Mouse (Mus musculus) olfactory bulb, adult 2 months (tissue): ENCODE results near the gene Celf2. TPM values are rescaled to one million over a fixed set of nuclear protein-coding genes. Genes with fewer than 3 reads are reported as not detected.
A peak's percentile ranks its signal among the peaks of the same experiment; 100 is the strongest.

Experiments
- H3K27ac ChIP-seq: fragments of 200-500 bp; 2 replicates; pipeline ENCODE4 v1.5.1; 2012; ENCODE audit warnings: low read depth, low read length; ENCODE audit not compliant: insufficient read depth
- H3K4me1 ChIP-seq: fragments of 200-500 bp; 2 replicates; pipeline ENCODE4 v1.6.1; 2012; ENCODE audit warnings: low read length; ENCODE audit not compliant: control insufficient read depth, insufficient read depth
- H3K4me3 ChIP-seq: fragments of 200-500 bp; 2 replicates; pipeline ENCODE4 v1.5.1; 2012; ENCODE audit warnings: mild to moderate bottlenecking, low read depth, low read length, moderate library complexity; ENCODE audit not compliant: insufficient read depth
- CTCF ChIP-seq: fragments of 200-500 bp; IDR thresholded peaks from 2 replicates; pipeline ENCODE4 v1.5.1; 2012; ENCODE audit warnings: low read depth, mild to moderate bottlenecking, low read length, moderate library complexity; ENCODE audit not compliant: insufficient read depth
- POLR2A ChIP-seq: fragments of 200-500 bp; IDR thresholded peaks from 2 replicates; pipeline ENCODE4 v1.6.1; 2012; ENCODE audit warnings: mild to moderate bottlenecking, low read depth, low read length, moderate library complexity; ENCODE audit not compliant: insufficient read depth
- WGBS: fragments of 180-500 bp; shearing (Covaris S2); methylation state at CpG from one replicate; pipeline ENCODE4 v1.1.7; 2018; 5-methylcytosine and 5-hydroxymethylcytosine counted together
- polyA plus RNA-seq: library from polyadenylated mRNA; stranded (reverse); fragments of >200 nt; gene quantifications from 2 replicates; pipeline ENCODE4 v1.2.4, GENCODE M21; 2012; ENCODE audit warnings: low replicate concordance; ENCODE audit not compliant: missing spikeins, insufficient read depth, insufficient read length

Gene Celf2
- polyA plus RNA-seq, 1 experiment: 447 TPM

DNA sequence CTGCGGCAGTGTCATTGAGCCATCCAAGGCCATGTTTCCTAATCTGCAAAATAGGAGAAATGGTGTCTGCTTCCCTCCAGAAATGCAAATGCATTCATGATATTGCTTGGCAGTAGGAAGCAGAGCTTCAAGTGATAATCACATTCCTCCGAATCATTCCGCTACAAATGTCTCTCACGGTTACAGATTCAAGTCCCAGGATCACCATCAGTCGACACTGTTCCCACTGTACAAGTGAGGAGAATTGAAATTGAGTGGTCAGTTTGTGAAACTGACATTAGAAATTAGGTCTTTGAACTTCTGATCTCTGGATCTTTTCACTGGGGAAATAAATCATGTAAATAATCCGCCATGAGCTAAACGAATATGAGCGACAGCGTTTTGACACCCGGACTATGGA lies 596.0 kb downstream of the Celf2 start:
- TF ChIP-seq POLR2A: no peak
- TF ChIP-seq CTCF: no peak
- Histone ChIP-seq H3K27ac (no peak overlapping the region), H3K4me3 (no peak overlapping the region), H3K4me1 (peaks cover 2% of the 10 kb centered on the region; the same call in 1 of the 2 replicates)
- 90% methylated on average over 10 of the region's 10 CpGs for WGBS

DNA sequence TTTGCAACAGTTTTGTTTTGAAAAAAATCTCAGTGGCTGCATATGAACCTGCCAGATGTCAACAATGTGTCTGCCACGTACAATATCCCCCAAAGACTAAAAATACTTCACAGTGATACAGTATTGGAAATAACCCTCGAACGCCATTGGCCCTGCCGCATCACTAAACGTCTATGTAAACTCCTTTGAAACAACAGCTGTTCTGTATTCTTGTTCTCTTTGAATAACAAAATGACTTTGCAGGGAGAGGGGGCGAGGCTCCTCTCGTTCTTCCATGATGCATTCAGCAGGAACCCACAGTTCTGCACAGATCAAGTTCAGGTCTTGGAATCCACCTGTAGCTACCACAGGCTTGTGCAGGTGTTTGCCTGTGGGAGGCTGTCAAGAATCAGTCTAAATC lies 597.4 kb downstream of the Celf2 start:
- Histone ChIP-seq H3K4me3 (no peak overlapping the region), H3K27ac (peak overlapping the region; percentile 31; the same call in 1 of the 2 replicates), H3K4me1 (peaks cover 2% of the 10 kb centered on the region; the same call in 1 of the 2 replicates)
- TF ChIP-seq CTCF: no peak
- TF ChIP-seq POLR2A: no peak
- 26% methylated on average over 7 of the region's 7 CpGs for WGBS

DNA sequence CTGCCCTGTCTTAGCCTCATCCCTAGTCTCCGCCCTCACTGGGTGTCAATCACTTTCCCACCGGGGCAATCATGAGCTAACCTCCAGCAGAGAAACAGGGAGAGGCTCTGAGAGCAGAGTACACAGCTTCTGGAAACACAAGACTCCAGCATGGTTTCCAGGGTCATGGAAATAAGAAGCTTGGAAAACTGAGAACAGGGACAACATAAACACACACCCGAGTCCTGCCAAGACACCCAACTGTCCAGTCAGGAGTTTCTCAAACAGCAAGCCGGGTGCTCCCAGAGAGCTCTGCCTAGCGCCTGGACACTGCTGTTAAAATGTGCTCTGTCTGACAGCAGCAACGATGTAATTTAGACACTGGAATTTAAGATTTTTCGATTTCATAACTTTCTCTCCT lies 599.4 kb downstream of the Celf2 start:
- Histone ChIP-seq H3K27ac (no peak overlapping the region), H3K4me3 (no peak overlapping the region), H3K4me1 (peaks cover 2% of the 10 kb centered on the region; the same call in 1 of the 2 replicates)
- TF ChIP-seq CTCF (no peak), POLR2A (no peak)
- 71% methylated on average over 7 of the region's 7 CpGs for WGBS

DNA sequence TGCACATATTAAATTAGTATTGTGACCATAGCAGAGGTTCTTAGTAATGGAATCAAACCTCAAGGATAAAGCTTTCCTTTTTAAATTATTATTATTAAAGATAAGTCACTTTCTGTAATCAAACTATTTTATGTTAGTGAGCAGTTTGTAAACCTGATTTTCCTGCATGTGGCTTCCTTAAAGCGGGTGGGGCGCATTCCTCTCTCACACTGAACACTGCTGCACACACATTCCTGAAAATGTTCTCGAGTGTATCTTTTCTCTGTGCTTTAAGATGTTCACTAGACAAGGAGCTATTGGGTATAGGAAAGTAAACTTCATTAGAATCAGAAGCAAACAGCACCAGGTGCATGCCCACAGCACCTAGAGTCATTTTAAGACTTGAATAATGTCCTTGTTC lies 605.0 kb downstream of the Celf2 start:
- Histone ChIP-seq H3K4me1 (no peaks in the 10 kb centered on the region), H3K27ac (no peak overlapping the region), H3K4me3 (no peak overlapping the region)
- TF ChIP-seq CTCF: no peak
- no peak for TF ChIP-seq POLR2A
- WGBS: 79% methylated on average over 3 of the region's 3 CpGs

DNA sequence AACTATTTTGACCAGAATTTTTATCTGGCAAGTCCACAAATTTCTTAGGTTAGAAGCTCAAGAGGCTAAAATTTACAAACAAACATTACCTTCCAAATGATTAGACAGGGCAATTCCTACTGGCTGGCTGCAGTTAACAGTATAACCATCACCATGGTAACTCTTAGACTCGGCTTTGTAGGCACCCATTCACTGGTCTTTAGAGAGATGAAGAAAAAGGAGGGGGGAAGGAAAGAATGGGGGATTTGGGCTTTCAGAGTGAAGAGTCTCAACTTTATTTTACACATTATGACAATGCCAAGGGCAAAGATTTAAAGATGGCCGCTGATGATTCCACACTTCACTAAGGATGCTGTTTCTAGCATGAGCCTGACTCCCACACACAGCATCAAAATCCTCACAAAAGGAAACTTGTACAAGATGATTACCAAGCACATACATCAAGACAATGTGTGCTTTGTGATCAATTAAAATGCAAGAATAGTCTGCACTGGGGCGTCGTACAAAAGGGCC lies 606.1 kb downstream of the Celf2 start:
- TF ChIP-seq POLR2A: no peak
- no peak overlapping the region for H3K4me3 ChIP-seq
- no peaks in the 10 kb centered on the region for H3K4me1 ChIP-seq
- no peak overlapping the region; the same call in 1 of the 2 replicates for H3K27ac ChIP-seq
- 21% methylated on average over 4 of the region's 4 CpGs for WGBS

DNA sequence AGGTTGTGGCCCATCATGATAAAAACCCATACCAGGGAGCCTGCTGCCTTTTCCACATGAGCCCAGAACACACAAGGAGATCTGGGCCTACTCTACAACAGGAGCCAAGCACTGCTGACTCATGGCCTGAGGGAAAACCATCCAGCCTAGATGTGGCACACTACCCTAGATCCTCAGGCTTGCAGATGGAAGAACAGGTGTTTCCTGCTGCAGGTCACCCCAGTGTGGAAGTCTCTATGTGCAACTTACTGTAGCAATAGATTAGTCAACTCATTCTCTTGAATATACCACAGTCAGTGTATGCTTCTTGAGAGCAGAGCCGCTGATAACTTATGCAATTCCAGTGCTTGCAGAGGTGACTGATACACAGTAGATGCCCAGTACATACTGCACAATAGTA lies 612.5 kb downstream of the Celf2 start:
- WGBS: 94% methylated on average over 1 of the region's 1 CpGs

DNA sequence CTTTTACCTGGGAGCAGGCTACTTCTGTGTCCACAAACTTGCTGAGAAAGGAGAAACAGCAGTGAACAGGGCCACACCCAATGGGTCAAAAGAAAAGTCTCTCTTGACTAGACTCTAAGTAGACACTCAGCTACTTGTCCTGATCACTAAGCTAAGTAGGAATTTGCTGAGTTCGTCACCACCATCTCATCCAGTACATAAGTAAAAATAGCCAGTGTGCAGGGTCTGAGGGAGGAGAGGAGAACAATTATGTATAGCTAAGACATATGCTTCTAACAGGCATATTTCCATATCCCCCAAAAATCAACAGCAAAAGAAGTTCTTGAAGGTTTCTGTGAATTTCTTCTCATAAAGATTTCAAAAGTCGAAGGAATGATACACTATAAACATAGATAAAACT lies 615.8 kb downstream of the Celf2 start:
- Histone ChIP-seq H3K4me3 (no peak overlapping the region), H3K4me1 (no peaks in the 10 kb centered on the region), H3K27ac (no peak overlapping the region)
- WGBS: 73% methylated on average over 2 of the region's 2 CpGs
- no peak for TF ChIP-seq POLR2A
- TF ChIP-seq CTCF: no peak

More for the DNA sequence above, 612.5 kb downstream of the Celf2 start:
- Histone ChIP-seq H3K27ac (no peak overlapping the region), H3K4me3 (no peak overlapping the region), H3K4me1 (no peaks in the 10 kb centered on the region)
- TF ChIP-seq POLR2A (no peak), CTCF (no peak)

DNA sequence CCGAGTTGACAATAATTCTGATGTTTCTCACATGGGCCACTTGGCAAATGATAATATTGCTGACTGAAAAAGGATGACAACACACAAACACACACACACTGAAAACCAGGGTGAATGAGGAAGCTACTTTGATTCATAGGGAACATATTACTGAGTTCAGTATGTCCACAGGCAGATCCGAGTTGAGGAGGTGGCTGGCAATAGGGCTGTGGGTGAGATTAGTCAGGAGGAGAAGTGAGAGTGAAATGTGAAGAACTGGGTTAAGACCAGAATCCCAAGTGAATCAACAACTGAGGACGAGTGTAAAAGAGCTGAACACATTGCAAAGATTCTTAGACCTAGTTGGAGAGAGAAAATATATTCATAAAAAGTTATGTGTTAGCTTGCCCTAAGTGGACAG lies 616.3 kb downstream of the Celf2 start:
- H3K4me1 ChIP-seq: no peaks in the 10 kb centered on the region
- no peak overlapping the region for H3K4me3 ChIP-seq
- TF ChIP-seq CTCF (no peak), POLR2A (no peak)
- H3K27ac ChIP-seq: no peak overlapping the region
- WGBS: 59% methylated on average over 3 of the region's 3 CpGs

DNA sequence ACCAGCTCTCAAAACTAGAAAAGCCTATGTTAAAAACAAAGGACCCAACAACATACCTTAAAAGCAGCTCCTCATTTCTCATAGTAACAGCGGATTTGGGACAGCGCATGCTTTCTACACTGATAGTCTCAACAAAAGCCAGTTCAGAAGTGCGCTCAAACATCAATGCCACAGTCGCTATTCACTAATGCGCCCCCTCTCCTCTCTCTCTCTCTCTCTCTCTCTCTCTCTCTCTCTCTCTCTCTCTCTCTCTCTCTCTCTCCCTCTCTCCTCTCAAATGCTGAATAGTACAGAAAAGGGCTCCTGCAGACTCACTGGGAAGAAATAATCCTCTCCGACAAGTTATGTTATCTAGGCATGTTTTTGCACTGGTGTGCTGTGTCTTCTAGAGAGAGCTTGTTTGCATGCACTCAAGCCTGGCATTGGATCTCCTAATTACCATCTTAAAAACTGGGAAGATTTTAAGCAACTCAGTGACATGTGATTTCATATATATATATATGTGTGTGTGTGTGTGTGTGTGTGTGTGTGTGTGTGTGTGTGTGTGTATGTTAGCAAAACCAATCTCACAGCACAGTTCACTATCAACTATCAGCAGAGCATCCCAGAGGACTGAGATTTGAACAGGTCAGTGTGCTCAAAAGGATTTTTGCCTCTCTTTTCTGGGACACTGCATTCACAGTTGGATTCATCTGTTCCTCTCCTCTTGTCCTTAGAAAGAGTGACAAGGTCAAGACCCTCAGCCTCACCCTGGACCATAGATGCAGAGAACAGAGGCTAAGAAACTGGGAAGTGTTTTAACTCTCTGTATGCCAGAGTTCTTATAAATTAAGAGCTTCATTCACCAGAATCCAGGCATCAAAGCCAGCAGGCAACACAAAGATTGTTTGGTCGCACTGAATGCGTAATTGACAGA lies 624.3 kb downstream of the Celf2 start:
- TF ChIP-seq POLR2A (no peak), CTCF (no peak)
- Histone ChIP-seq H3K4me3 (peak overlapping the region; percentile 63), H3K27ac (peak overlapping the region; percentile 95), H3K4me1 (no peaks in the 10 kb centered on the region)
- WGBS: 14% methylated on average over 8 of the region's 8 CpGs
